Mouse (Mus musculus) lung, embryonic 14.5 days (tissue): ENCODE measurements around the gene Fgfr2. TPM values are rescaled to one million over a fixed set of nuclear protein-coding genes. Genes with fewer than 3 reads are reported as not detected.
A peak's percentile ranks its signal among the peaks of the same experiment; 100 is the strongest.

Experiments
- ATAC-seq: fragments of 200-750 bp; cut with Nextera tagmentation; 2 replicates; pipeline ENCODE4 v1.8.0; 2017; ENCODE audit warnings: mild to moderate bottlenecking, moderate TSS enrichment, moderate library complexity; ENCODE audit not compliant: insufficient read depth
- DNase-seq: peaks from one replicate; pipeline ENCODE4 v3.0.0-alpha.2; 2015
- H3K27ac ChIP-seq: fragments of 300-500 bp; sonication (generic); 2 replicates; pipeline ENCODE4 v1.5.1; 2014; ENCODE audit warnings: low read depth, mild to moderate bottlenecking, moderate library complexity
- H3K27me3 ChIP-seq: fragments of 300-500 bp; sonication (generic); 2 replicates; pipeline ENCODE4 v1.6.1; 2014; ENCODE audit warnings: low read length, control low read depth; ENCODE audit not compliant: insufficient read depth
- H3K36me3 ChIP-seq: fragments of 300-500 bp; sonication (generic); 2 replicates; pipeline ENCODE4 v1.6.1; 2014; ENCODE audit warnings: control low read depth; ENCODE audit not compliant: insufficient read depth
- H3K4me1 ChIP-seq: fragments of 300-500 bp; sonication (generic); 2 replicates; pipeline ENCODE4 v1.6.1; 2014; ENCODE audit warnings: antibody characterized with exemption, control low read depth; ENCODE audit not compliant: insufficient read depth
- H3K4me2 ChIP-seq: fragments of 300-500 bp; sonication (generic); 2 replicates; pipeline ENCODE4 v1.6.1; 2014; ENCODE audit warnings: mild to moderate bottlenecking
- H3K4me3 ChIP-seq: fragments of 300-500 bp; sonication (generic); 2 replicates; pipeline ENCODE4 v1.5.1; 2014; ENCODE audit warnings: low read depth, low read length
- H3K9ac ChIP-seq: fragments of 300-500 bp; sonication (generic); 2 replicates; pipeline ENCODE4 v1.6.1; 2014
- H3K9me3 ChIP-seq: fragments of 300-500 bp; sonication (generic); 2 replicates; pipeline ENCODE4 v1.6.1; 2016; ENCODE audit warnings: low read depth, low read length, control low read depth
- CTCF ChIP-seq: IDR thresholded peaks from 2 replicates; pipeline ENCODE4 v1.5.1; 2016; ENCODE audit warnings: antibody characterized with exemption, low read depth
- WGBS: fragments of 180-500 bp; shearing (Covaris S2); extraction: QIAGEN DNeasy Blood & Tissue Kit; methylation state at CpG from one replicate; pipeline ENCODE4 v1.1.7; 2014; 5-methylcytosine and 5-hydroxymethylcytosine counted together
- polyA plus RNA-seq: library from polyadenylated mRNA; unstranded; fragments of >200 nt; fragmentation: Nextera tagmentation; extraction: Ambion mirVana; gene quantifications from 2 replicates; pipeline ENCODE4 v1.2.1, GENCODE M21; 2014

The Fgfr2 gene
- polyA plus RNA-seq, 1 experiment from 2014 or later = 179 TPM

DNA sequence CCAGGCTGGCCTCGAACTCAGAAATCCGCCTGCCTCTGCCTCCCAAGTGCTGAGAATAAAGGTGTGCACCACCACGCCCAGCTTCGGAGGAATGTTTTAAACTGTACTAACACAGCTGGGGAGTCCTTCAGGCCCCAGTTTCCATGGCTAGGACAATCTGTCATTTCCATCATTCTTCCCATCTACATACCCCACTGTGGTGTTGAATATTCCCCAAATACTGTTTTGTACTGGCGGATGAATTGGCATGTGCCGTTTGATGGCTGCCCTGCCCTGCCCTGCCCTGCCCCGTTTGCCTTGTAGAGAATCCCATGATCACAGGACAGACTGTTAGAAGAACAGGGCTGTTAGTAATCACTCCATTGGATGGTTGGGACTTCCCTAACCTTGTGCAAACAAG, 2411.3 kb downstream of the Fgfr2 start:
- no peak for ATAC-seq
- Histone ChIP-seq H3K27ac (no peak overlapping the region), H3K9ac (no peak overlapping the region), H3K36me3 (peaks cover 4% of the 10 kb centered on the region), H3K4me1 (peaks cover 11% of the 10 kb centered on the region; the same call in 1 of the 2 replicates), H3K4me2 (no peak overlapping the region), H3K4me3 (no peak overlapping the region), H3K9me3 (no peaks in the 10 kb centered on the region), H3K27me3 (no peaks in the 10 kb centered on the region)
- no peak for DNase-seq
- no peak for TF ChIP-seq CTCF
- WGBS = 82% methylated on average over 7 of the region's 7 CpGs

DNA sequence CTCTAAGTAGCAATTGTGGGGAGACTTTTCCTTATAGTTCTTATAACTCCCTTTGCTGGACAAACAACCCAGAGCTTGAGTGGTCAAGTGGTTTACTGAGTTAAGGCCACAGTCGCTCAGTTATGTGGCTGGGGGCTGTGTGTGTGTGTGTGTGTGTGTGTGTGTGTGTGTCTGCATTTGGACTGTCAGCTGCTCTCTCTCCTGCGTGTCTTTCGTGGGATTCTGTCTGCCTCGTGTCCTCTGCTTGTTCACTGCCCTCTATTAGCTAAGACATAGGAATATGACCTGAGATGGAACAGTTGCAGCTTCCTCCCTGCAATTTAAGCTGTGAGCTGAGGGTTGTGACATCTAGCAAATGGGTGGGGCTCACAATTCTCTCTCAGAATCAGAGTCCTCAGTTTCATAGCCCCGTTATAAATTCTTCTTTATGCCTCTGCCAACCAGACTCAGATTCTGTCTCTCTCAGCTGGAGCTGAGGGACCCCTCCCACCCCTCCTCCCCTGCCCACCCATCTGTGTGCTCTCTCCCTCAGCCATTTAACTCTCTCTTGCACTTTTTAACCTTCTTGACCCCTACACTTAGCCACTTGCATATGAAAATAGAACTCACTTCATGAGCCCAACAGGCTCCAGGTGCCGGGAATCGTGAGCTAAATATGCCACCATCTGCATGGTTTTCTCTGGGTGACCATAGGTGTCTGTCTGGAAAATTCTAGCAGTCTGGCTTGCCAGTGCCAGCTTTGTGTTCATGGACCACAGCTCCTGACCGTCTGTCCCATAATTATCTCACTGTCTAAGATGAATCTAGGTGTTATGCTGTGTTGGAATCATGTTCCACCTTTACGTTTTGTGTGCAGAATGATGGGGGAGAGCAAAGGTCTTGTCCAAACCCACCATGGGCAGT, 2413.5 kb downstream of the Fgfr2 start:
- DNase-seq (no peak), ATAC-seq (no peak)
- H3K36me3 ChIP-seq = no peaks in the 10 kb centered on the region
- H3K4me2 ChIP-seq = no peak overlapping the region
- no peak overlapping the region for H3K4me3 ChIP-seq
- no peak for TF ChIP-seq CTCF
- 37% methylated on average over 9 of the region's 9 CpGs for WGBS
- H3K27me3 ChIP-seq = no peaks in the 10 kb centered on the region
- H3K27ac ChIP-seq = no peak overlapping the region
- no peak overlapping the region for H3K9ac ChIP-seq
- no peaks in the 10 kb centered on the region for H3K9me3 ChIP-seq
- peaks cover 11% of the 10 kb centered on the region; the same call in 1 of the 2 replicates for H3K4me1 ChIP-seq

DNA sequence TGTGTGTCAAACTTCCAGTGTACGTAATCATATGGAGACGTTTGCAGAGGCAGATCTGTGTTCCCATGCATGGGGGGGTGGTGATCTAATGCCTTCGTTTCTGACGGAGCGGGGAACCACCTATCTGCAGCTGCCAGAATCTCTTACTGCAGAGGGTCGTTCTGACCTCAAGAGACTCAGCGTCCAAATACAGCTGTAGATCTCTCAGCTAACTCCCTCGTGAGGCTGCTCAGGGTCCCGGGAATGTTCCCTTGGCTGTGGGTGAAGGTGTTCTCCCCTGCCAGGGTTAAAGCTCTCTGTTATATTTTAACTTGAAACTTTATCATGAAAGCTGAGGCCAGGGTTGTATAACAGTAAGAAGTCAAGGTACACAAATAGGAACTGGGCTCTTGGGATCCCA, 2414.2 kb downstream of the Fgfr2 start:
- H3K4me1 ChIP-seq = peaks cover 11% of the 10 kb centered on the region; the same call in 1 of the 2 replicates
- no peak overlapping the region for H3K4me2 ChIP-seq
- H3K9me3 ChIP-seq = no peaks in the 10 kb centered on the region
- H3K27me3 ChIP-seq = no peaks in the 10 kb centered on the region
- no peak for TF ChIP-seq CTCF
- DNase-seq = peak; percentile 32
- no peak overlapping the region for H3K4me3 ChIP-seq
- no peaks in the 10 kb centered on the region for H3K36me3 ChIP-seq
- H3K27ac ChIP-seq = peak overlapping the region; percentile 12; the same call in 1 of the 2 replicates
- H3K9ac ChIP-seq = no peak overlapping the region
- 18% methylated on average over 9 of the region's 9 CpGs for WGBS
- ATAC-seq = 0 out of 2 replicates have a peak, but pooled peaks have one; percentile 38

DNA sequence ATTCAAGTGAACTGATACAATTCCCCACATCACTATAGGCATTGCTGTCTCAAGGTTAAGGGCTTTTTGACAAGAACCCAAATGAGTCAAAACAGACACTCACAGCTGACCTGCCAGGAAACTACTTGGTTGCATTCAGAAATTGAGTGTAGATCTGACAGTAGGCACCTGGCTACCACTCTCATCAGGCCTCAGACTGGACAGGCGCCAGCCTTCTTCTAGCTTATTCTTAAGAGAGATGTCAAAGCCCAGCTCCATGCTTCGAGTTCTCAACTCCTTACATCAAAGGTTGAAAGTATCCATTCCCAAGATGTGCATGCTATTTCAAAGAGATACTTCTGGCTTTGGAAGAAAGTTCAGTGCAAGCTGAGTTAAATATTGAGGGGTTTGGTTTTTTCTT, 2417.9 kb downstream of the Fgfr2 start:
- TF ChIP-seq CTCF = no peak
- WGBS = 71% methylated on average over 2 of the region's 2 CpGs
- Histone ChIP-seq H3K4me1 (peaks cover 11% of the 10 kb centered on the region; the same call in 1 of the 2 replicates), H3K4me3 (no peak overlapping the region), H3K27ac (no peak overlapping the region), H3K9me3 (no peaks in the 10 kb centered on the region), H3K27me3 (no peaks in the 10 kb centered on the region), H3K4me2 (no peak overlapping the region), H3K9ac (no peak overlapping the region), H3K36me3 (peaks cover 2% of the 10 kb centered on the region; the same call in 1 of the 2 replicates)
- DNase-seq (no peak), ATAC-seq (no peak)

DNA sequence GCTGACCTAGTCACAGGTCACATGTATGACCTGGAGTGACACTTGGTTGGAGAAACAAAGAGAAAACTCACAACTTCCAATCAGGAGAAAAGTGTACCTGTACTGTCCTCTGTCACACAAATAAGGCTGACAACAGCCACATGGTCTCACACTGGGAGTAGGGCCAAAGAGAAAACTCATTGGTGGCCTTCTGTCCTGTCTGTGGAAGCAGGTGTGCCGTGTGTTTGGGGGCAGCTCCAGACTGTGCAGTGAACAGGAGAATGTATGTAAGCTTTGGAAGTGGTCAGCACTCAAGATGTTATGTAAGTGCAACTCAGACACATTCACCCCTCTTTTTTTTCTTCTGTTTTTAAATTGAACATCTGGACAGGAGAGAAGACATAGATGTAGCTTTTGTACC, 2421.8 kb downstream of the Fgfr2 start:
- Histone ChIP-seq H3K9me3 (no peaks in the 10 kb centered on the region), H3K9ac (no peak overlapping the region), H3K4me2 (no peak overlapping the region), H3K4me3 (no peak overlapping the region), H3K4me1 (no peaks in the 10 kb centered on the region), H3K27me3 (no peaks in the 10 kb centered on the region), H3K27ac (no peak overlapping the region), H3K36me3 (peaks cover 9% of the 10 kb centered on the region; the same call in 1 of the 2 replicates)
- TF ChIP-seq CTCF = no peak
- no peak for ATAC-seq
- DNase-seq = no peak
- 75% methylated on average over 1 of the region's 1 CpGs for WGBS

DNA sequence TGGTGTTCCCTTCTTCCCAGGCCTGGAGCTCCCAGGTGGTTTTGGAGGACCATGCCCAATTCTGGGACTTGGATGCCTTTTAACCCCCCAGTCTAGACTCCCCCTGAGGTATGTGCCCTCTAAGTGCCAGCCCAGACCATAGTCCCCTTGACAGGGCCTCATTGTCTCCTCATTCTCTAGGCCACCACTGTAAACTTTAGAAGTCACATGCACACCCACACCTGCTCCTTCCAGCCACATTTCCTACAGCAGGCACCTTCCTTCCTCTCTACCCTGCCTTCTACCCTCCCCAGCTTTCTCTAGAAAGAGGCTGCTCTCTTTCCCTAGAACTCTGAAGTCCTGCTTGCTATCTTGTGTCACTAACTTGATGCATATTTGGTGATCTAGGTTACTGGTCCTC, 2424.7 kb downstream of the Fgfr2 start:
- no peak overlapping the region for H3K4me2 ChIP-seq
- TF ChIP-seq CTCF = no peak
- H3K9ac ChIP-seq = no peak overlapping the region
- no peak overlapping the region for H3K4me3 ChIP-seq
- peaks cover 24% of the 10 kb centered on the region for H3K4me1 ChIP-seq
- no peak overlapping the region for H3K27ac ChIP-seq
- no peak for ATAC-seq
- H3K9me3 ChIP-seq = no peaks in the 10 kb centered on the region
- peaks cover 9% of the 10 kb centered on the region; the same call in 1 of the 2 replicates for H3K36me3 ChIP-seq
- H3K27me3 ChIP-seq = no peaks in the 10 kb centered on the region
- DNase-seq = no peak

DNA sequence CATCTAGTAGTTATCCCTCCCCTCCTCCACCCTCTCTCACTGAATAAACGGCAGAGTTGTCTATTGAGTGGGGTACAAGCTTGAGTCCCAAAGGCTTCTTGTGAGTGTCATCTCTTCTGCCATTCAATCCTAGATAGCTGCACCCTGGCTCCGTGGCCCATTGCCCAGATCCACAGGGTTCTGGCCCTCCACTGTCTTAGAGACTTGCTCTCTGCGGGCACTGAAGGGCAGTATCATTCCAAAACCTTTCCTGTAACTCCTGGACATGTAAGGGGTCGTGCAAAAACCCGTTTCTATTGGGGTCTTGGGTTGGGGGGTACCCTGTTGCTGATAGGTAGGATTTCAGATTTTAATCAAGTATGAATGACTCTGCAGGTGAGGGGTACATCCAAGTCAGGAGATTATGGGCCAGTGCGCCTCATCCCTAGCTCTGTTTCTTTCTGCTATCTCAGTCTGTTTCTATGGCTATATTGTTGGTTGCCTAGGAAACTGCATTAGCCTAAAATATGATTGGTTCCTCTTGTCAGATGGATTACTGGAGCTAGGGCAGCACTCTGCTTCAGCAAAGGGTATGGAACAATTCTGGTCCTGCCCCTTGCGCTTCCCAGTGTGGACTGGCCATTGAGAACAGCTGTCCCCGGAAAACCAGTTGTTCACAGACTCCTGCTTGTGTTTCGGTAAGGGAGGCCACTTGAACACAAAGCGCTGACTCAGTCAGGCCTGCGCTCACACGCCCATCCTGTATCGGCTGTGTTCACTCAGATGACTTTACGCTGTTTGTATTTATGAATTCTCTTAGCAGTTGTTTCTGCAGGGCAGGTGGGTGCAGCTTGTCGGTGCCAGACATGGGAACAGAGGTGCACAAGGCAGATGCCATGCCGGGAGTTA, 2426.6 kb downstream of the Fgfr2 start:
- ATAC-seq (no peak), DNase-seq (no peak)
- H3K9me3 ChIP-seq = no peaks in the 10 kb centered on the region
- H3K27ac ChIP-seq = no peak overlapping the region
- peaks cover 9% of the 10 kb centered on the region; the same call in 1 of the 2 replicates for H3K36me3 ChIP-seq
- H3K9ac ChIP-seq = no peak overlapping the region
- no peak for TF ChIP-seq CTCF
- H3K27me3 ChIP-seq = no peaks in the 10 kb centered on the region
- WGBS = 76% methylated on average over 16 of the region's 16 CpGs
- H3K4me2 ChIP-seq = no peak overlapping the region
- H3K4me3 ChIP-seq = no peak overlapping the region
- peaks cover 28% of the 10 kb centered on the region for H3K4me1 ChIP-seq
